Mouse (Mus musculus) heart, embryonic 16.5 days (tissue): ENCODE data around the gene Fars2. TPM values are rescaled to one million over a fixed set of nuclear protein-coding genes. Genes with fewer than 3 reads are reported as not detected.
A peak's percentile ranks its signal among the peaks of the same experiment; 100 is the strongest.

Source experiments
- ATAC-seq: fragments of 200-750 bp; cut with Nextera tagmentation; replicated peaks from 2 replicates; pipeline ENCODE4 v1.8.0; 2017; ENCODE audit warnings: moderate number of reproducible peaks; ENCODE audit not compliant: insufficient read depth, low FRiP score; ENCODE audit errors: extremely low read depth
- H3K27ac ChIP-seq: fragments of 300-500 bp; sonication (generic); 2 replicates; pipeline ENCODE4 v1.5.1; 2014; ENCODE audit warnings: mild to moderate bottlenecking, low read length, control low read depth, moderate library complexity
- H3K27me3 ChIP-seq: fragments of 300-500 bp; sonication (generic); 2 replicates; pipeline ENCODE4 v1.6.1; 2014; ENCODE audit warnings: low read length, mixed read lengths; ENCODE audit not compliant: control insufficient read depth, insufficient read depth
- H3K36me3 ChIP-seq: fragments of 300-500 bp; sonication (generic); 2 replicates; pipeline ENCODE4 v1.6.1; 2014; ENCODE audit not compliant: control insufficient read depth, insufficient read depth
- H3K4me1 ChIP-seq: fragments of 300-500 bp; sonication (generic); 2 replicates; pipeline ENCODE4 v1.6.1; 2014; ENCODE audit warnings: low read length, mixed read lengths; ENCODE audit not compliant: control insufficient read depth, insufficient read depth
- H3K4me2 ChIP-seq: fragments of 300-500 bp; sonication (generic); 2 replicates; pipeline ENCODE4 v1.6.1; 2014; ENCODE audit warnings: low read depth, mild to moderate bottlenecking, control low read depth, low read length
- H3K4me3 ChIP-seq: fragments of 300-500 bp; sonication (generic); 2 replicates; pipeline ENCODE4 v1.5.1; 2014; ENCODE audit warnings: mild to moderate bottlenecking, control low read depth, low read length
- H3K9ac ChIP-seq: fragments of 300-500 bp; sonication (generic); 2 replicates; pipeline ENCODE4 v1.6.1; 2014; ENCODE audit warnings: low read length, control low read depth
- H3K9me3 ChIP-seq: fragments of 300-500 bp; sonication (generic); replicated peaks from 2 replicates; pipeline ENCODE4 v1.6.1; 2016; ENCODE audit warnings: low read length; ENCODE audit not compliant: control insufficient read depth
- WGBS: fragments of 180-500 bp; shearing (Covaris S2); extraction: QIAGEN DNeasy Blood & Tissue Kit; methylation state at CpG from one replicate; pipeline ENCODE4 v1.1.7; 2014; 5-methylcytosine and 5-hydroxymethylcytosine counted together
- polyA plus RNA-seq: library from polyadenylated mRNA; unstranded; fragments of >200 nt; fragmentation: Nextera tagmentation; extraction: Ambion mirVana; gene quantifications from 2 replicates; pipeline ENCODE4 v1.2.1, GENCODE M21; 2015

Fars2 gene
- polyA plus RNA-seq, 1 experiment from 2014 or later = 71.5 TPM

GRCm38 (mm10) chr13:36131401-36131800 is 14.2 kb downstream of the Fars2 start:
- no peak for ATAC-seq
- H3K27ac ChIP-seq = no peak overlapping the region
- H3K9me3 ChIP-seq = no peaks in the 10 kb centered on the region
- no peaks in the 10 kb centered on the region for H3K36me3 ChIP-seq
- H3K9ac ChIP-seq = no peak overlapping the region
- H3K4me2 ChIP-seq = no peak overlapping the region
- WGBS = 79% methylated on average over 5 of the region's 5 CpGs
- H3K4me1 ChIP-seq = no peaks in the 10 kb centered on the region
- no peaks in the 10 kb centered on the region for H3K27me3 ChIP-seq
- H3K4me3 ChIP-seq = no peak overlapping the region

GRCm38 (mm10) chr13:36131992-36132649 is 14.9 kb downstream of the Fars2 start:
- H3K9me3 ChIP-seq = no peaks in the 10 kb centered on the region
- H3K27ac ChIP-seq = no peak overlapping the region
- no peak for ATAC-seq
- H3K4me1 ChIP-seq = no peaks in the 10 kb centered on the region
- 83% methylated on average over 4 of the region's 5 CpGs for WGBS
- H3K9ac ChIP-seq = no peak overlapping the region
- H3K4me3 ChIP-seq = no peak overlapping the region
- no peaks in the 10 kb centered on the region for H3K27me3 ChIP-seq
- no peaks in the 10 kb centered on the region for H3K36me3 ChIP-seq
- no peak overlapping the region for H3K4me2 ChIP-seq

- Histone ChIP-seq H3K9me3 (no peaks in the 10 kb centered on the region), H3K27me3 (no peaks in the 10 kb centered on the region), H3K27ac (peak overlapping the region; percentile 26), H3K4me2 (no peak overlapping the region), H3K4me1 (0 out of 2 replicates have a peak, but pooled peaks cover 3% of the 10 kb centered on the region), H3K9ac (no peak overlapping the region), H3K36me3 (no peaks in the 10 kb centered on the region), H3K4me3 (no peak overlapping the region)
- WGBS = 73% methylated on average over 5 of the region's 5 CpGs
- no peak for ATAC-seq
Observed at GRCm38 (mm10) chr13:36139703-36140102, 22.5 kb downstream of the Fars2 start.

DNA sequence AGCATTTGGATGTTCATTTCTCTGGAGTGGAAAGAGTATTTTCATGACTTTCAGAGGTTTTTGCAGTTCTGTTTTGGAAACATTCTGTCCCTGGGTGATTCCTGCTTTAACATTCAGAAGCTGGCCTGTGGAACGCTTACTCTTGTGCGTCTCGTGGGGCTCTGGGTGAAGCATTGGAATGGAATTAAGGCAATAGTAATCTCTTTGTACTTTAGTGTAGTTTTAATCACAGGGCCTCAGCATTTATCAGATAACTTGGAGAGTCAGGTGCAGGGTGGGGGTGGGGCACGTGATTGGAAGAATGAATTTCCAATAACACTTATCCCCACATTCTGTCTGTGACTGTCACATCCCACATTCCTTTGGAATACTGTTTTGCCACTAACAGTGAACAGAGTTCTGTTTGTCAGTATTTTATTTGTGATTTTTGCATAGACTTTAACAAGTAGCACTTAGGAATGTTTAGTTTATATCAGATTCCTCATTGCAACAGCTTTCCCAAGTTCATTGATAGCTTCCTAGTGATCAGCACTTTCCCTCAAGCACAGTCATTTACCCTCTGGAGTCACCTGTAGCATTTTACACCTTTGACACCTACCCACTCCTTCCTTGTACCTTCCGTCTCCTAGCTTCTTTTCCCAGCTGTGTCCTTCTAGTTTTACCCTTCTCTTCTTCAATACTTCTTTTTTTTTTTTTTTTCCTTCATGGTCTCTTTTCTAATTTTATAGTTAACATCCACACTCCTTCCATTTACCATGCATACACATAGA is 23.2 kb downstream of the Fars2 start:
- Histone ChIP-seq H3K9me3 (no peaks in the 10 kb centered on the region), H3K4me3 (no peak overlapping the region), H3K27ac (peak overlapping the region; percentile 27; the same call in 1 of the 2 replicates), H3K9ac (no peak overlapping the region), H3K4me1 (peaks cover 6% of the 10 kb centered on the region), H3K36me3 (no peaks in the 10 kb centered on the region), H3K4me2 (no peak overlapping the region), H3K27me3 (no peaks in the 10 kb centered on the region)
- 69% methylated on average over 5 of the region's 5 CpGs for WGBS
- no peak for ATAC-seq

DNA sequence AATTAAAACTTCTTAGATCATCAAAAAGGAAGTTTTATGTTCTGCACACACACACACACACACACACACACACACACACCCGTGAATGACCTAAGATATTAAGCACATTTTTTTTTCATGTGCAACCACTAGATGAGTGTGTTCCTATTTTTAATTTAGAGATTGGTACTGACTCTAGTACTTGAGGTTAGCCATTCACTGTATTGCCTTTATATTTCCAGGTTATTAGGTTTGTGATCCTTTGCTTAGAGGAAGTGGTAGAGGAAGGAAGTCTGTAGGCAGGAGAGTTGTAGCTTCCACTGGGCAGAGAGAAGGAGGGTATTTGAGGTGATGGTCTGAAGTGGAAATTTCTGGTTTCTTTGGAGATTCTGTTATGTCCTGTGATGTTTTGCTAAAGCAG is 28.4 kb downstream of the Fars2 start:
- Histone ChIP-seq H3K27ac (no peak overlapping the region), H3K4me3 (no peak overlapping the region), H3K4me2 (no peak overlapping the region), H3K4me1 (peaks cover 18% of the 10 kb centered on the region), H3K36me3 (no peaks in the 10 kb centered on the region), H3K27me3 (no peaks in the 10 kb centered on the region), H3K9ac (no peak overlapping the region), H3K9me3 (no peaks in the 10 kb centered on the region)
- no peak for ATAC-seq
- 52% methylated on average over 1 of the region's 1 CpGs for WGBS

GRCm38 (mm10) chr13:36149175-36149939 is 32.1 kb downstream of the Fars2 start:
- Histone ChIP-seq H3K4me3 (no peak overlapping the region), H3K4me1 (peaks cover 26% of the 10 kb centered on the region), H3K27me3 (no peaks in the 10 kb centered on the region), H3K36me3 (no peaks in the 10 kb centered on the region), H3K27ac (peak overlapping the region; percentile 21; the same call in 1 of the 2 replicates), H3K4me2 (no peak overlapping the region), H3K9me3 (no peaks in the 10 kb centered on the region), H3K9ac (no peak overlapping the region)
- 69% methylated on average over 6 of the region's 6 CpGs for WGBS
- peak; percentile 70; the same call in 1 of the 2 replicates for ATAC-seq

GRCm38 (mm10) chr13:36150272-36150671 is 33.1 kb downstream of the Fars2 start:
- no peaks in the 10 kb centered on the region for H3K36me3 ChIP-seq
- peaks cover 25% of the 10 kb centered on the region for H3K4me1 ChIP-seq
- H3K4me3 ChIP-seq = no peak overlapping the region
- ATAC-seq = no peak
- no peaks in the 10 kb centered on the region for H3K9me3 ChIP-seq
- no peak overlapping the region for H3K9ac ChIP-seq
- H3K27ac ChIP-seq = no peak overlapping the region
- H3K4me2 ChIP-seq = no peak overlapping the region
- no peaks in the 10 kb centered on the region for H3K27me3 ChIP-seq
- 78% methylated on average over 5 of the region's 5 CpGs for WGBS

DNA sequence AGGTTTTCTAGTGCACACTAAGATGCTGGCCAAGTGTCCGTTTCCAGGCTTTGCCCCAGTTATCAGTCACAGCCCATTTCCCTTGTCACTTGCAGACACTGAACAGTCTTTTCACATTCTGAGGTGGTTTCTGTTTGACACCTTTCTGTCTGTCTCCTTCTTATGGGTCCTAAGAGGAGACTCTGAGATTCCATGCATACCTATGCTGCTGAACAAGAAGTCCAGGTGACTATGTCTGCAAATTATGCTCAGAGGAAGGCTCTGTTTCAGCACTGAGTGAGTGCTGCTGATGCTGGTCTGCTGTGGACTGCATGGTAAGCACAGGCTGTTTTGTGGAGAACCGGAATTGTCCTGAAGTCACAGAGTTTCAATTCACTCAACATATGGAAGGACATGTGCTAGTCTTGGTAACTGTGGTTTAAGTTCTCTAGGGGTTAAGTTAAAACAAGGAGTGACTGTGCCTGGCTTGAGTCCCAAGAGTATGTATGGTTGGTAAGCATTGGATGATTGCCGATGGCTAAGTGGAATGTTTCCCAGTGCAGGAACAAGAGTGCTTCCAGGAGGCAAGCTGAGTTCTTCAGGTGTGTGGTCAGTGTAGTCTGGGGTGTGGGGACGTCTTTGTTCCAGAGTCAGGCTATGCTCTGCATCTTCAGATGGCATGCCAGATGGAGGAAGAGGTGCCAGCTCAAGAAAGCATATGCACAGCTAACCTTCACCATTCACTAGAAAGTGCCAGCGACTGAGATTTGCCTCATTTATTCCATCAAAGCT is 35.7 kb downstream of the Fars2 start:
- ATAC-seq = no peak
- WGBS = 59% methylated on average over 5 of the region's 5 CpGs
- peaks cover 15% of the 10 kb centered on the region; the same call in 1 of the 2 replicates for H3K4me1 ChIP-seq
- H3K4me2 ChIP-seq = no peak overlapping the region
- peaks cover 3% of the 10 kb centered on the region; the same call in 1 of the 2 replicates for H3K36me3 ChIP-seq
- no peaks in the 10 kb centered on the region for H3K27me3 ChIP-seq
- H3K27ac ChIP-seq = no peak overlapping the region
- H3K4me3 ChIP-seq = no peak overlapping the region
- no peak overlapping the region for H3K9ac ChIP-seq
- H3K9me3 ChIP-seq = no peaks in the 10 kb centered on the region; the same call in 1 of the 2 replicates
